Mouse (Mus musculus): ENCODE data around the gene Dcakd.

DNA sequence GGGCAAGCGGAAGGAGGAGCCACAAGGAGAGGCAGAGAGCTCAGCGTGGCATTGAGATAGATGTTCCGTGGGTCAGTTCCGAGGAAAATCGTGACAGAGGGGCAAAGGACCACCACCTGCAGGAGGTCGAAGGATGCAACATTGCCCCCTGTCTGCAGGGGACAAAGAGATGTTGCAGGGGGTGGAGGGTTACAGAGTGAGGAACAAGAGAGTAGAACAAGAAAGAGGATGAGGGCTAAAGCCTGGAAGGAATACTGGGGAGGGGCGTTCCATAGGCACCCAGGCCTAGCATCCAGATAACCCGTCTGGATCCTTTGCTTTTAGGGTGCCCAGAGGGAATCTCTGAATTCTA, 81.2 kb downstream of the Dcakd start:
- TF ChIP-seq TAL1 (conservative IDR thresholded peaks at IDR 0.05; ENCODE audit: low read depth, low read length) = no peak
- TF ChIP-seq GATA2 (IDR thresholded peaks at IDR 0.05; ENCODE audit: borderline replicate concordance, low read depth, low read length) = no peak

All from G1E (cell line).